Mouse (Mus musculus): ENCODE data around the gene Nck2.

GRCm38 (mm10) chr1:43520989-43521371, 76.6 kb downstream of the Nck2 start:
- TF ChIP-seq POLR2A (IDR thresholded peaks at IDR 0.05; ENCODE audit: insufficient read length, low read depth) (no peak), USF1 (IDR thresholded peaks at IDR 0.05; ENCODE audit: low read depth) (no peak), MYOG (IDR thresholded peaks at IDR 0.05; ENCODE audit: control insufficient read depth in 1 of 3, insufficient read depth in 1 of 3, insufficient read length in 2 of 3, low read depth in 2 of 3) (no peak), E2F4 (IDR thresholded peaks at IDR 0.05; ENCODE audit: insufficient read depth) (no peak), REST (IDR thresholded peaks at IDR 0.05; ENCODE audit: insufficient read depth, insufficient read length) (no peak), POLR2AphosphoS2 (IDR thresholded peaks at IDR 0.05; ENCODE audit: insufficient read length, low read depth) (no peak)

Data from myocyte (in vitro differentiated cells).